Mouse (Mus musculus) left cerebral cortex, postnatal 14 days (tissue): ENCODE data around the gene Akr1d1. TPM values are rescaled to one million over a fixed set of nuclear protein-coding genes. Genes with fewer than 3 reads are reported as not detected.

Experiments
- DNase-seq, 2 experiments: peaks; one replicate each; pipeline ENCODE4 v3.0.0; 2021 to 2022; ENCODE audit warnings: low spot score in 2 of 2, mixed read lengths in 1 of 2
- intact Hi-C: fragments of 180-260 bp; cut with DNase I; formaldehyde crosslinking; loops from one replicate; pipeline ENCODE4 v1.15.1; 2025
- long read RNA-seq, 2 experiments: library from polyadenylated mRNA; stranded (forward); transcript quantifications; one replicate each; pipeline ENCODE4 v2.0.0; 2021
- total RNA-seq, 2 experiments: library from RNA; stranded (reverse); gene quantifications; 2 replicates each; pipeline ENCODE4 v1.2.3; 2021

The Akr1d1 gene
- not detected for total RNA-seq
- long read RNA-seq, experiment 1, partial matches to known transcripts, result 0 of 1 reads
- long read RNA-seq, experiment 1, other reads (novel, unspliced or antisense), result 1 of 1 reads
- long read RNA-seq, experiment 2, result 0 reads

GRCm38 (mm10) chr6:37529940-37530339, at the start of gene Akr1d1:
Akr1d1 (plus strand) TSS chr6:37530173.
- intact Hi-C loops, result no loop called here
- DNase-seq, result no peak

DNA sequence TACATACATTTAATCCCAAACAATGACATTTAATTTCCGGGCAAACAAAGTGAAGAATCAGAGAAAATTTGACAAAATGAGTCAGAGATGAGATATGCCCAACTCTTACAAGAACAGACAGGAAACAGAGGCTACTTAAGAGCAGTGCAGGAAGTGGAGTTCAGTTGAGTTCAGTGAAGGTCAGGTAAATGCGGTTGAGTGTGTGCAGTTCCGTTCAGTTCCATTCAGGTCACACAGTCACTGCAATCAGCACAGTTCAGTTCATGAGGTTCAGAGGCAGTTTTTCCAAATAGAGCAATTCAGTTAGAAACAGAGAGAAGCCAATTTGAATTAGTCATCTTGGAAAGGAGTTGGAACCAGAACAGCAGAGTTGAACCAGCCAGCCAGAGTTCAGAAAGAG, 48.8 kb upstream of the Akr1d1 start:
- DNase-seq, result no peak
- intact Hi-C loops, result loop anchor here (10.0 kb wide), 1 partner anchor 274 kb away; no protein-coding TSS in a partner anchor

GRCm38 (mm10) chr6:37483262-37483661, 46.7 kb upstream of the Akr1d1 start:
- DNase-seq, result no peak
- intact Hi-C loops, result loop anchor here (10.0 kb wide), 1 partner anchor 272 kb away; no protein-coding TSS in a partner anchor

GRCm38 (mm10) chr6:37484588-37485070, 45.3 kb upstream of the Akr1d1 start:
- no peak for DNase-seq
- intact Hi-C loops, result loop anchor here (10.0 kb wide), 1 partner anchor 270 kb away; no protein-coding TSS in a partner anchor

DNA sequence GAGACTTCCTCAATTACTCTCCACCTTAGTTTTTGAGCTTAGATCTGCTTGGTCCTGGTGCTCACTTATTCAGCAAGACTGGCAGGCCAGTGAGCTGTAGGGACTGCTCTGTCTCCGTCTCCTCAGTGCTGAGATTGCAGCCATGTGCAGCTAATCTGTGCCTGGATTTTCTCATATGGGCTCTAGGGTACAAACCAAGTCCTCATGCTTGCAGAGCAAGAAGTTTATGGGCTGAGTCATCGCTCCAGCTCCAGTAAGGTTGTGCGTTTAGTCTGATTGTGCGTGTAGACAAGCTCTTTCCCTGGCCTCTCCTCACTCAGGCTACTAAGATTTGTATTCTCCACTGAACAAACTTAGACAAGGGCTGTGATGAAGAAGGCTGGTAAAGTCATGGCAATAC, 43.5 kb upstream of the Akr1d1 start:
- intact Hi-C loops, result loop anchor here (10.0 kb wide), 1 partner anchor 268 kb away; no protein-coding TSS in a partner anchor
- DNase-seq, result no peak

DNA sequence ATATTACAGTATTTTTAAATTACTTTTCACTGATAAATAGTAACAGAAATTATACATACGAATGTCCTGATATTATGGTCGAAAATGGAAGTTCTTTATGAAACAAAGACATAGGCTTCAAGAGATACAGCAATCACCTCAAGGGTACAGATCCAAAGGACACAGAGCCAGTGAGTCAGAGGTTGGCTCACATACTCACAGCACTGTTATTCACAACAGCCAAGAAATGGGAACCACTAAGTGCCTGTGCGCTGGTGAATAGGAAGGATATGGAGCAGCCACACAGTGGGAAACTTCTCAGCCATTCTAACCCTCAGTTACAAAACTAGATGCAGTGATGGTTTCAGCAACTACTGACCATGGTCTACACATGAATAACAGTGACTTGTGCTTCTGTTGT, 37.7 kb upstream of the Akr1d1 start:
- intact Hi-C loops, result no loop called here
- DNase-seq, result no peak

DNA sequence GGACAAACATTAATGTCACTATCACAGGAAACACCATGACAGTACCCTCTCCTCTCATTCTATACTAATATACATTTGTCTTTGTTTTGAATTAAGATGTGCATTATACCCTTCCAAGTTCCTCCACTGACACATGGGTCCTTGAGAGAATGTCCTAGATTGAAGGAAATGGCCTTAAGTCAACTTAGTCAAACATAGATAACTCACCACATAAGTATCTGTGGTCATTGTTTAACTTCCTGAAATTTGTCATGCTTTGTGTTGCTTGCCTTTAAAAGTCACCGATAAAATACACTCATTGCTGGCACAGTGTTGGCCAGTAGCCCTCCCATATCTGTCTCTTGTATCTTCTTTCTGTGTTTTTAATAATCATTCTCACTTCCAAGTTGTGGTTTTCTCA, 35.0 kb upstream of the Akr1d1 start:
- DNase-seq, result no peak
- intact Hi-C loops, result no loop called here

DNA sequence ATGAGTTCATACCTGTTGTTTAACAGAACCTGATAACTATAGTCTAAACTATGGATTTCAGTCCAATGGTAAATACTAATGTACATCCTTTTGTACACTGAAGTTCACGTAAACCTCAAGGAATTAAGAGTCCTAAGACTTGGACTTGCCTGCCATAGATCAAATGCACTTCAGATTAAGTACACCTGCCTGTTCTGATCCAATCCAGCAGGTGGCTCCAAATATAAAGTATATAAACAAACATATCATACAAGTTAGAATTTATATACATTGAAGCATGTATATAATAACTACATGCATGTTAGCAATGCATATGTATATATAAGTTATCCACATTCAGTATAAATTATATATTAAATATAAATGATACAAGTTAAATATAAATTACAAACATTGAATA, 33.1 kb upstream of the Akr1d1 start:
- DNase-seq, result no peak
- intact Hi-C loops, result no loop called here

GRCm38 (mm10) chr6:37505588-37505987, 24.4 kb upstream of the Akr1d1 start:
- intact Hi-C loops, result no loop called here

DNA sequence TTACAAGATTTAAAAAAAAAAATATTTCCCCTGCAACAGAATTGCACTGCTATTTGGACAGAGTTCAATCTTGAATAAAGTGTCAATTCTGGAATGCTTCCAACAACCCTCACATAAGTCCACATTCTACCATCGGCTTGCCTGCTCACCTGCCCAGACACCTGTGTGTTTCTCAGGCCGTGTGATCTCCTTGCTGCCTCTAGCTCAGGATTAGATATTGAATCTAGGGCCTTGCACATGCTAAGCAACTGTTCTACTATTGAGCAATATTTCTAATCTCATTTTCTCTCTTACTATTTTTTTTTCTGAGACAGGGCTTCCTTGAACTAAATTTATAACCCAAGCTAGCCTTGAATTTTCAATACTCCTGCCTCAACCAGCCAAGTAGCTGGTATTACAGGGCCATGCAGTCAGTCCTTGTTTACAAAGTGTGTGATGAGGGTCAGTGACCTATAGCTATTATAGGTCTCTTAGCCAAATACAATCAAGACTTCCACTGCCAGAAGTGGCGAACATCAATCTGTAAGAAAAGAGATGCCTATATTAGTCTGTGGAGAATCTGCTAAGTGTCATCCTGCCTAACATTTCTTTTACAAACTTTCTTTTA, 23.0 kb upstream of the Akr1d1 start:
- no peak for DNase-seq
- intact Hi-C loops, result no loop called here

More at GRCm38 (mm10) chr6:37505588-37505987, 24.4 kb upstream of the Akr1d1 start:
- DNase-seq, result no peak

DNA sequence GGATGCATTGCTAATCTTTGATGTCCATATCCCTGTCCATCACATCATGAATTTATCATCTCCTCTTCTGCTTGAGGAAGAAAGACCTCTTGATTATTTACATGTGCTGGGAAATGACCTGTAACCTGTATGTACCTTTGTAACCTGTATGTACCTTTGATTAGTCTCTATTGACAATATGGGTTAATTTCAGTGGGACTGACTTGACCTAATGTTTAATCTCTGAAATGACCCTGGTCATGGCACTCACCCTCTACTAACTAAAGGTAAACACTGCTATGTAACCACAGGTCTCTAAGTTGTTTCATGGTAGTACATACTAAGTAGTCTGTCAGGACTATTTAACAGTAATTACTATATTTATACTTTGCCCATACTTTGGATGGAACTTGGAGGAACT, 19.2 kb upstream of the Akr1d1 start:
- DNase-seq, result no peak
- intact Hi-C loops, result no loop called here

GRCm38 (mm10) chr6:37520631-37521375, 9.2 kb upstream of the Akr1d1 start:
- intact Hi-C loops, result no loop called here
- DNase-seq, result no peak

DNA sequence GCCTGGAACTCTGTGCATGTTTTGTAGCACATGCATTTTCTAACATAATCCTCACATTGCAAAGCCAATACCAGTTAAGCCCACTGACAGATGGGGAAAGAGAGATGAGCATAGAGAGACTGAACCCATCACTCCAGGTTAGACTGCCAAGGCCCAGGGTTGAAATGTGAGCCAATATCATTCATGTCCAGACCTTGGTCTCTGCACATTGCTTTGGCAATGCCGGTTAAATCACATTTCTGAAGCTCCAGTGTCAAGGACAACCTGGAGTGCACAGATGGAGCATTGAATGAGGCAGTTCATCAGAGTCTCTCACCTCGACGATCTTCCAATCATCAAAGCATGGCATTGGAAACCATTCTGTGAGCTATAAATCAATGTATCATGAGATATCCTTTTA, 2.1 kb downstream of the Akr1d1 start:
- DNase-seq, result no peak
- intact Hi-C loops, result no loop called here

- intact Hi-C loops, result no loop called here
- no peak for DNase-seq
Measured at GRCm38 (mm10) chr6:37536831-37537230, 6.9 kb downstream of the Akr1d1 start.

DNA sequence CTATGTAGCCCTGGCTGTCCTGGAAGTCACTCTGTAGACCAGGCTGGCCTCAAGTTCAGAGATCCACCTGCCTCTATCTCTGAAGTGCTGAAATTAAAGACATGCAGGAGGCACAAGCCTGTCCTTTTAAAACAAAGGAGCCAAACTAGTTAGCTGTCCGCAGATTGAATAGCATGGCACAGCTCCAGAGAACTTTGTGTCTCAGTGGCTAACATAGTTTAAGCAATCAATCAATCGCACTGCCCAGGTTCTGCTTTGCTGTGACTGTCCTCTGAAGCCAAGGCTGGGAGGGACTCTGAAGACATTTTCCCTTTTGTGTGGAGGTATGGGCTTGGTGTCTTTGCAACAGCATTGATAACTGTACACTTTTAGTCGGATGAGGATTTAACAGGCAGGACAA, 7.8 kb downstream of the Akr1d1 start:
- no peak for DNase-seq
- intact Hi-C loops, result no loop called here

DNA sequence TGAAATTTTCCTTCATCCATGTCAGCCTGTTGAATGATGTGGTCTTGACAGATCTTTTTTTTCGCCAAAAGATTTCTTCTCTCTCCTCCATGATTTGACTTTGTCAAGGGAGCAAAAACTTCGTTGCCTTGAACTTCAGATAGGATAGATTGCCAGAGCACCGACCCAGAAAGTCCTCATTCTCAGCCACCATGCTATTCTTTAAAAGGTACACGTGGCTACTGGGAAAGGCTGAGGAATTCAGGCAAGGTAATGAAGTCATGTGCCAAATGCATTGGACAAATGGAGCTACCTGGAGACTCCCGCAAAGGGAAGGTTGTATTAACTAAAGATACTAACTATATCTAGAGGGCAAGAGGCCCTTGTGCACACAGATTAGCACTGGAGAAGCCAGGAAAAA, 8.8 kb downstream of the Akr1d1 start:
- no peak for DNase-seq
- intact Hi-C loops, result no loop called here

GRCm38 (mm10) chr6:37539403-37539802, 9.4 kb downstream of the Akr1d1 start:
- no peak for DNase-seq
- intact Hi-C loops, result no loop called here

- intact Hi-C loops, result no loop called here
- DNase-seq, result no peak
Measured at GRCm38 (mm10) chr6:37540113-37540512, 10.1 kb downstream of the Akr1d1 start.

DNA sequence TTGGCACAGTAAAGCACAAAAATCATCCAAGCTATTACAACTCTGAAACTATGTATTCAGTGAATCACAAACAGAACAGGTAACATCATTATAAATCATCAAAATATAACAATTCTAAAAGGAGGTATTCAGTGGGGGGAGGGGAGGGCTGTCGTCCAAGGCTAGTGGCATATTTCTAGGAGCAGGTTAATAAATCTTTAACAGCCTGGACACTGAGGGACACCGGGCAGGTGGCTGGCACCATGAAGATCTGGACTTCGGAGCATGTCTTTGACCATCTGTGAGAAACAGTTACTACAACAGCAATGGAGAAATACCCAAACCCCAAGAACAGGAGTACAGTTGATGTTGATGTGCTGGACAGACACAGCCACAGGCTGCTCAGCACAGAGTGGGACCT, 11.2 kb downstream of the Akr1d1 start:
- intact Hi-C loops, result no loop called here

DNA sequence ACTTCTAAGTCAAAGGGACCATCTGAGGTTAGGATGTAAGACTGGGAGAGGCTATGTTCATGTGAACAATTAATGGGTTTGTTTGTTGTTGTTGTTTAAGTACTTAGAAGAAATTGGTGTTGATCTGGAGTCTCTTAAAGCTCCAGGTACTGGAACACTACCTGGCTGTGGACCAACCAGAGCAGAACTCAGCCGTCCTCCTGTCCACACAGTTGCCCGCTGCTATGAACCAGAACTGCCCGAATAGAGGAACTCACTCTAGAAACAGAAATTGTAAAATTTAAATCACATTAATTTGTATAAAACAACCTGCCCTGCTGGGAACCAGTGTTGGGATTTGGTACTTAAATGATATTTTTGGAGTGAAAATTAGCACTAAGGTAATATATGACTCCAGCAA, 12.2 kb downstream of the Akr1d1 start:
- intact Hi-C loops, result no loop called here
- no peak for DNase-seq

More for the DNA sequence above, 11.2 kb downstream of the Akr1d1 start:
- no peak for DNase-seq

- intact Hi-C loops, result no loop called here
- DNase-seq, result peak; percentile 17 to 38
Measured at GRCm38 (mm10) chr6:37552760-37553159, 22.8 kb downstream of the Akr1d1 start.
